Mouse (Mus musculus): ENCODE data around the gene Wdr95. TPM values are rescaled to one million over a fixed set of nuclear protein-coding genes. Genes with fewer than 3 reads are reported as not detected.
"Not testable (repeated sequence)": the region's sequence is repeated elsewhere in the genome, so short reads cannot be mapped to it uniquely, and the experiment has no call there.

Wdr95 gene
- polyA plus RNA-seq, 1 experiment from 2014 or later: not detected

- Histone ChIP-seq H3K4me3 (ENCODE audit: low read depth, low read length) (no peak overlapping the region), H3K27ac (replicated peaks; ENCODE audit: low read depth, low read length) (no peak overlapping the region), H3K27me3 (ENCODE audit: control insufficient read depth, insufficient read depth, low read length) (no peaks in the 10 kb centered on the region), H3K4me1 (ENCODE audit: control insufficient read depth, insufficient read depth, low read length) (peaks cover 9% of the 10 kb centered on the region), H3K36me3 (ENCODE audit: control insufficient read depth, insufficient read depth, low read length) (no peaks in the 10 kb centered on the region), H3K9ac (ENCODE audit: low read length) (no peak overlapping the region), H3K4me2 (ENCODE audit: low read depth, severe bottlenecking) (no peak overlapping the region), H3K9me3 (ENCODE audit: control insufficient read depth, low read length) (no peaks in the 10 kb centered on the region)
- DNase-seq (ENCODE audit: low spot score) (no peak), ATAC-seq (ENCODE audit: insufficient number of reproducible peaks, low FRiP score, low TSS enrichment, low read depth) (no peak)
- 49% methylated on average over 6 of the region's 6 CpGs for WGBS
These were observed 3.3 kb upstream of the Wdr95 start for GRCm38 (mm10) chr5:149525055-149525785.

GRCm38 (mm10) chr5:149526467-149526951 lies 2.0 kb upstream of the Wdr95 start:
- H3K27me3 ChIP-seq (ENCODE audit: control insufficient read depth, insufficient read depth, low read length): no peaks in the 10 kb centered on the region
- DNase-seq (ENCODE audit: low spot score) (no peak), ATAC-seq (ENCODE audit: insufficient number of reproducible peaks, low FRiP score, low TSS enrichment, low read depth) (no peak)
- no peak overlapping the region for H3K27ac ChIP-seq (replicated peaks; ENCODE audit: low read depth, low read length)
- peaks cover 9% of the 10 kb centered on the region for H3K4me1 ChIP-seq (ENCODE audit: control insufficient read depth, insufficient read depth, low read length)
- H3K36me3 ChIP-seq (ENCODE audit: control insufficient read depth, insufficient read depth, low read length): no peaks in the 10 kb centered on the region
- no peaks in the 10 kb centered on the region for H3K9me3 ChIP-seq (ENCODE audit: control insufficient read depth, low read length)
- H3K4me2 ChIP-seq (ENCODE audit: low read depth, severe bottlenecking): no peak overlapping the region
- 66% methylated on average over 10 of the region's 10 CpGs for WGBS
- no peak overlapping the region for H3K9ac ChIP-seq (ENCODE audit: low read length)
- H3K4me3 ChIP-seq (ENCODE audit: low read depth, low read length): no peak overlapping the region

- ATAC-seq (ENCODE audit: insufficient number of reproducible peaks, low FRiP score, low TSS enrichment, low read depth): not testable (repeated sequence)
- 80% methylated on average over 4 of the region's 4 CpGs for WGBS
These were observed 1.2 kb upstream of the Wdr95 start for GRCm38 (mm10) chr5:149527292-149527691.

GRCm38 (mm10) chr5:149533847-149534246 lies 5.4 kb downstream of the Wdr95 start:
- Histone ChIP-seq H3K9me3 (ENCODE audit: control insufficient read depth, low read length) (no peaks in the 10 kb centered on the region), H3K4me3 (ENCODE audit: low read depth, low read length) (no peak overlapping the region), H3K36me3 (ENCODE audit: control insufficient read depth, insufficient read depth, low read length) (no peaks in the 10 kb centered on the region), H3K27ac (replicated peaks; ENCODE audit: low read depth, low read length) (no peak overlapping the region), H3K27me3 (ENCODE audit: control insufficient read depth, insufficient read depth, low read length) (no peaks in the 10 kb centered on the region), H3K9ac (ENCODE audit: low read length) (no peak overlapping the region), H3K4me1 (ENCODE audit: control insufficient read depth, insufficient read depth, low read length) (peaks cover 10% of the 10 kb centered on the region; the same call in 1 of the 2 replicates), H3K4me2 (ENCODE audit: low read depth, severe bottlenecking) (no peak overlapping the region)
- 88% methylated on average over 2 of the region's 2 CpGs for WGBS
- ATAC-seq (ENCODE audit: insufficient number of reproducible peaks, low FRiP score, low TSS enrichment, low read depth) (no peak), DNase-seq (ENCODE audit: low spot score) (no peak)

More at GRCm38 (mm10) chr5:149527292-149527691, 1.2 kb upstream of the Wdr95 start:
- not testable (repeated sequence) for H3K4me3 ChIP-seq (ENCODE audit: low read depth, low read length); H3K9ac ChIP-seq (ENCODE audit: low read length); H3K4me1 ChIP-seq (ENCODE audit: control insufficient read depth, insufficient read depth, low read length); H3K4me2 ChIP-seq (ENCODE audit: low read depth, severe bottlenecking); H3K27ac ChIP-seq (replicated peaks; ENCODE audit: low read depth, low read length); H3K36me3 ChIP-seq (ENCODE audit: control insufficient read depth, insufficient read depth, low read length); H3K9me3 ChIP-seq (ENCODE audit: control insufficient read depth, low read length); DNase-seq (ENCODE audit: low spot score); H3K27me3 ChIP-seq (ENCODE audit: control insufficient read depth, insufficient read depth, low read length)

GRCm38 (mm10) chr5:149536005-149536404 lies 7.5 kb downstream of the Wdr95 start:
- no peaks in the 10 kb centered on the region for H3K9me3 ChIP-seq (ENCODE audit: control insufficient read depth, low read length)
- WGBS: 68% methylated on average over 9 of the region's 9 CpGs
- no peaks in the 10 kb centered on the region for H3K36me3 ChIP-seq (ENCODE audit: control insufficient read depth, insufficient read depth, low read length)
- no peaks in the 10 kb centered on the region for H3K27me3 ChIP-seq (ENCODE audit: control insufficient read depth, insufficient read depth, low read length)
- no peak for ATAC-seq (ENCODE audit: insufficient number of reproducible peaks, low FRiP score, low TSS enrichment, low read depth)
- no peak for DNase-seq (ENCODE audit: low spot score)
- no peak overlapping the region for H3K27ac ChIP-seq (replicated peaks; ENCODE audit: low read depth, low read length)
- peaks cover 10% of the 10 kb centered on the region; the same call in 1 of the 2 replicates for H3K4me1 ChIP-seq (ENCODE audit: control insufficient read depth, insufficient read depth, low read length)
- H3K9ac ChIP-seq (ENCODE audit: low read length): no peak overlapping the region
- H3K4me3 ChIP-seq (ENCODE audit: low read depth, low read length): no peak overlapping the region
- H3K4me2 ChIP-seq (ENCODE audit: low read depth, severe bottlenecking): no peak overlapping the region

- DNase-seq (ENCODE audit: low spot score) (peak; percentile 65), ATAC-seq (ENCODE audit: insufficient number of reproducible peaks, low FRiP score, low TSS enrichment, low read depth) (no peak; the same call in 1 of the 2 replicates)
- no peaks in the 10 kb centered on the region for H3K27me3 ChIP-seq (ENCODE audit: control insufficient read depth, insufficient read depth, low read length)
- H3K9me3 ChIP-seq (ENCODE audit: control insufficient read depth, low read length): no peaks in the 10 kb centered on the region
- no peaks in the 10 kb centered on the region for H3K36me3 ChIP-seq (ENCODE audit: control insufficient read depth, insufficient read depth, low read length)
- H3K4me3 ChIP-seq (ENCODE audit: low read depth, low read length): no peak overlapping the region
- no peak overlapping the region for H3K9ac ChIP-seq (ENCODE audit: low read length)
- WGBS: 15% methylated on average over 16 of the region's 16 CpGs
- H3K4me1 ChIP-seq (ENCODE audit: control insufficient read depth, insufficient read depth, low read length): peaks cover 10% of the 10 kb centered on the region; the same call in 1 of the 2 replicates
- no peak overlapping the region for H3K27ac ChIP-seq (replicated peaks; ENCODE audit: low read depth, low read length)
- H3K4me2 ChIP-seq (ENCODE audit: low read depth, severe bottlenecking): peak overlapping the region; percentile 27; the same call in 1 of the 2 replicates
These were observed 9.5 kb downstream of the Wdr95 start for GRCm38 (mm10) chr5:149537796-149538511.

- DNase-seq (ENCODE audit: low spot score) (no peak), ATAC-seq (ENCODE audit: insufficient number of reproducible peaks, low FRiP score, low TSS enrichment, low read depth) (no peak)
- 59% methylated on average over 8 of the region's 8 CpGs for WGBS
- no peaks in the 10 kb centered on the region for H3K9me3 ChIP-seq (ENCODE audit: control insufficient read depth, low read length)
- no peak overlapping the region for H3K4me3 ChIP-seq (ENCODE audit: low read depth, low read length)
- H3K27ac ChIP-seq (replicated peaks; ENCODE audit: low read depth, low read length): no peak overlapping the region
- H3K27me3 ChIP-seq (ENCODE audit: control insufficient read depth, insufficient read depth, low read length): no peaks in the 10 kb centered on the region
- no peaks in the 10 kb centered on the region for H3K36me3 ChIP-seq (ENCODE audit: control insufficient read depth, insufficient read depth, low read length)
- peaks cover 10% of the 10 kb centered on the region; the same call in 1 of the 2 replicates for H3K4me1 ChIP-seq (ENCODE audit: control insufficient read depth, insufficient read depth, low read length)
- no peak overlapping the region for H3K4me2 ChIP-seq (ENCODE audit: low read depth, severe bottlenecking)
- H3K9ac ChIP-seq (ENCODE audit: low read length): no peak overlapping the region
These were observed 10.1 kb downstream of the Wdr95 start for GRCm38 (mm10) chr5:149538531-149538930.

- H3K27ac ChIP-seq (replicated peaks; ENCODE audit: low read depth, low read length): no peak overlapping the region
- no peaks in the 10 kb centered on the region for H3K9me3 ChIP-seq (ENCODE audit: control insufficient read depth, low read length)
- H3K4me3 ChIP-seq (ENCODE audit: low read depth, low read length): no peak overlapping the region
- no peaks in the 10 kb centered on the region for H3K27me3 ChIP-seq (ENCODE audit: control insufficient read depth, insufficient read depth, low read length)
- no peak overlapping the region for H3K4me2 ChIP-seq (ENCODE audit: low read depth, severe bottlenecking)
- no peak for ATAC-seq (ENCODE audit: insufficient number of reproducible peaks, low FRiP score, low TSS enrichment, low read depth)
- peaks cover 10% of the 10 kb centered on the region; the same call in 1 of the 2 replicates for H3K4me1 ChIP-seq (ENCODE audit: control insufficient read depth, insufficient read depth, low read length)
- WGBS: 87% methylated on average over 4 of the region's 4 CpGs
- no peak overlapping the region for H3K9ac ChIP-seq (ENCODE audit: low read length)
- no peak for DNase-seq (ENCODE audit: low spot score)
- no peaks in the 10 kb centered on the region for H3K36me3 ChIP-seq (ENCODE audit: control insufficient read depth, insufficient read depth, low read length)
These were observed 10.6 kb downstream of the Wdr95 start for GRCm38 (mm10) chr5:149539051-149539450.

Measured in limb, embryonic 11.5 days (tissue).